Mouse (Mus musculus): ENCODE measurements around the gene Trim41.
"Not testable (repeated sequence)": the region's sequence is repeated elsewhere in the genome, so short reads cannot be mapped to it uniquely, and the experiment has no call there.

Gene Trim41

DNA sequence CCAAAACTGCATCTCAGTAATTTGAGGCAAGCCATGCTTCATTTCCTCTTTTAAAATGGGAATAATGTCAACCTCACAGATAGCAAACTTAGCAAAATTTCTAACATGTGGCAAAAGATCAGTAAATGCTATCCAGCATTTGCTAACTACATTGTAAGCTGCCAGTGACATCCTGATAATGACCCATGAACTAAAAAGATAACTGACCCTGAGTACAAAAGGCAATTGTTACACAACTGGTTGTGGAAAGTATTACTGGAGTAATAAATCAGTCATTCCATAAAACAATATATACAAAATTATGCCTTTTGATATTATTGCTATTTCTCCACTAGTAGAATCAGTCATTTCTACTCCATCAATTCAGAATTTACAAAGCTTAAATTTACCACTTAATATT is 3.4 kb downstream of the Trim41 start:
- DNase-seq: no peak

DNA sequence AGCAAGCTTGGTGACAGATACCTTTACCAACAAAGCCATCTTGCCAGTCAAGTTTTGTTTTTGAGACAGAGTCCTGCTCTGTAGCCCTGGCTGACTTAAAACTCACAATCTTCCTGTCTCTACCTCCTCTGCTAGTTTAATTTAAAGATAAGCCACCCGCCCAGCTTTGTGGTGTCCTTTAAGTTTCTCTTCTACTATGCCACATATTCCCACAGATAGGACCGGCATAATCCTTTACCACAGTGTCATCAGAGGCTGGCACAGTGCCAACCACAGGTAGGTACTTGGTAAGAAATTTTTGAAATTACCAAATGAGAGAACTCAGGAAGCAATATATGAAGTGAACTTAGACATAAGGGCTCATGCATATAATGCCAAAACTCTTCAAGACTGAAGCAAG is 7.0 kb downstream of the Trim41 start:
- DNase-seq: no peak

GRCm38 (mm10) chr11:48809434-48809830 is 7.7 kb downstream of the Trim41 start:
- DNase-seq: no peak

DNA sequence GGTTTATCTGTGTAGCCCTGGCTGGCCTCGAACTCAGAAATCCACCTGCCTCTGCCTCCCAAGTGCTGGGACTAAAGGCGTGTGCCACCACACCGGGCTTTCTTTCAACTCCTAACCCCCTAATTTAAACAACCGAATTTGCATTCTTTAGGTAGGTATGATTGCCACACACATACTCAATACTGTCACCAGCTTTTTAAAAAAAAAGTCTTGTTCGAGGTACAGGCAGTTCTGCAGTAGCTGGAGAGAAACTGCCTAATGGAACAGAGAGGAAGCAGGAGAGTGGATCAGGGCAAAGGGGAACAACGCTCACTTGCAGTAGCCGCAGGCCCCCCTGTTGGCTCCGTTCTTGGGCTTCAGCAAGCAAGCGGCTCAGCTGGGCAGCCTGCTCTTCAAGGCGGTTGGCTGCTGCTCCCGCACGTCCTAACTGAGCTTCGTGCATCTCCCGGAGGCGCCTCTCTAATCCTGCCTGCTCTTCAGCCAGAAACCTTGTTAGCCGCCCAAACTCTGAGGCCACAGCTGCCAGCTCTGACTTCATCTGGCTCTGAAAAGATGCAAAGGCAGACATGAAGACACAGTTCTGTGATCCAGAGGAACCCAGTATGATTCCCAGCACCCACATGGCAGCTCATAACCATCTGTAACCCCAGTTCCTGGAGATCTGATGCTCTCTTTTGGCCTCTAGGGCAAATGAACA is 8.3 kb downstream of the Trim41 start:
- DNase-seq: no peak

- DNase-seq: no peak
These were observed 8.9 kb downstream of the Trim41 start for GRCm38 (mm10) chr11:48808304-48808646.

GRCm38 (mm10) chr11:48807563-48808303 is 9.4 kb downstream of the Trim41 start:
- no peak for DNase-seq

DNA sequence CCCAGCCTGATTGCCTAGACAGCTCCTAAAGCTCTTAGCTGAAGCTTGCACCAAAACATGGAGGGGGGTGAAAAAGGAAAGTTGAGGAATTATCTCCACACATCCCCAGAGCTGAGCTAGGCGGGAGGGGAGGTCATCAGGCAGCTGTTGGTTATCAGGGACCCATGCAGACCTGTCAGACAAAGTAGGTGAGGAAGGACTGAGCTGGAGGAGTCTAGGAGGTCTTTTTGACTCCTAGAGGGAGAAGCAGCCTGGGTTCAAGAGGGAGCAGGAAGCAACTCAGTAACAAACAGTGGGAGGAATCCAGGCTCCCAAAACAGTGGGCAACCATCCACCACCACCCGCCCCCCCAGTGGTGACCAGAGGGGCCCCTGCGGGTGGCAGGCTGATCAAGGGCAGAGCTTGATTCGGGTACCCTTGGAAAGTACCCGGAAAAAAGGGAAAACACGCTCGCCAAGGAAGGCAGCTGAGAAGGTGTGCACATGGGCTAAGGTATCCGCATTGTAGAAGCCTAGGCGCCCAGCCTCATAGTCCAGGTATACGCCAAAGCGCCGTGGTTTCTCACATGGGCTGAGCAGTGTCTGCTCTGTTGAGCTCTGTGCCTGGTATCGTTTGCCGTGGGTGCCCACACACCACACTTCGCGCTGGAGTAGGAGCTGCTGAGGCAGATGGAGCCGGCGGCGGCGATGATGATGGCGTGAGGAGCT is 10.1 kb downstream of the Trim41 start:
- peak; percentile 49 for DNase-seq

DNA sequence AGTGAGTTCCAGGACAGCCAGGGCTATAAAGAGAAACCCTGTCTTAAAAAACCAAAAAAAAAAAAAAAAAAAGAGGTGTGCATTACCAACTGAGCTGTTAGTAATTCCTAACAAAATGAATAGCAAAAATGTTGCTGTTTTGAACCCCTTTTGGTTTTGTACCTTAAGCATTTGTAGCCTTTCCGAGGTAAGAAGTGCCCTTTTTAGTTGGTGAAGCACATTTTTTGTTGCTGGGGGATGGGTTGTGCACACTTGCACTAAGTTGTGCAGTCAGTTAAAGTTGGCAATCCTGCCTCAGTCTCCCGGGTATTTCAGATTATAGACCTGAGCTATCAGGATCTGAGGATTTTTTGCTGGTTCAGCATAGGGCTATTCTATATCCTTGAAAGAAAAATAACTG is 12.2 kb downstream of the Trim41 start:
- no peak for DNase-seq

DNA sequence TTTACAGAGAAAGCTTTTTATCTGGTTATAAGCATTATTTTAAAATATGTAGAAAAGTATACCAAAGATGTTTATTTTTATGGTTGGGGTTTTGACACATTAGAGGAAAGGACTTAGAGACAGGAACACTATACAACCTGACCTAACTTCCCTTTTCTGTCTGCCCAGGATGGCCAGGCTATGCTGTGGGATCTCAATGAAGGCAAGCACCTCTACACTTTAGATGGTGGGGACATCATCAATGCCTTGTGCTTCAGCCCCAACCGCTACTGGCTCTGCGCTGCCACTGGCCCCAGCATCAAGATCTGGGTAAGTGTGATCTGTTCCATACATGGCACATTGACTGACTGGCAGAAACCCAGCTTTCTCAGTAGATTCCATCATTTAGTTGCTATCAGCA is 13.2 kb downstream of the Trim41 start:
- no peak for DNase-seq

DNA sequence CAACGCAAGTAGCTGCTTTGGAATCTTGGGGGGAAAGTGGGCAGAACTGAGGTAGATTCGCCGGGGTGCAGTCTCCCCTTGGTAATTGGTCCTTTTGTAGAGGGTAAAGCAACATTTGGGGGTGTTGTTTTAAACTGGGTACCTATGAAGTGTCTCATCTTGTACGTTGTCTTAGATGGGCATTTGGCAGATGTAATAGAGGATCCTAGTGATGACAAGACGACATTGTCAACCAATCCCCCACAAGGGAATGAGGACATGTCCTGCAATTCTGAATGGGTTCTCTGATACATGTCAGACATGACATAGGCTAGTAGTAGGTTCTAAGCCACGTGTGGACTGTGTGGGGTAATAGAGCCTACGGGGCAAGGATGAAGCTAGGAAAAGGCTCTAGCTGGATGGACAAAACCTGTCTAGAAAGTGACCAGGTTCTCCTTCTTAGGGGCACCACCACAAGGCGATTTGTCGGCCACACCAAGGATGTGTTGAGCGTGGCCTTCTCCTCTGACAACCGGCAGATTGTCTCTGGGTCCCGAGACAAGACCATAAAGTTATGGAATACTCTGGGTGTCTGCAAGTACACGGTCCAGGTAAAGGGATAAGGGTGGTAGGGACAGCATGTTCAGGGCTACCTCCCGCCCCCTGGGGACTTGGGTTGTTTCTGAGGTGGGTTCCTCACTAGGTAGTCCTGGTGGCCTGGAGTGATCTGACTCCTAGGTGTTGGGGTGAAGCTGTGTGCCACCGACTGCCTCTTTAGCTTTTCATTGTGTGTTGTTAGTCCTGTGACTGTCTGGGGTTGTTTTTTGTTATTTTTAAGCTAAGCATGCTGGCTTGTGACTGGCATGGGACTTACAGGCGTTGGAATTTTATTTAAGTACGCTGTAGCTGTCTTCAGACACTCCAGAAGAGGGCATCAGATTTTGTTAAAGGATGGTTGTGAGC is 15.1 kb downstream of the Trim41 start:
- DNase-seq: no peak

DNA sequence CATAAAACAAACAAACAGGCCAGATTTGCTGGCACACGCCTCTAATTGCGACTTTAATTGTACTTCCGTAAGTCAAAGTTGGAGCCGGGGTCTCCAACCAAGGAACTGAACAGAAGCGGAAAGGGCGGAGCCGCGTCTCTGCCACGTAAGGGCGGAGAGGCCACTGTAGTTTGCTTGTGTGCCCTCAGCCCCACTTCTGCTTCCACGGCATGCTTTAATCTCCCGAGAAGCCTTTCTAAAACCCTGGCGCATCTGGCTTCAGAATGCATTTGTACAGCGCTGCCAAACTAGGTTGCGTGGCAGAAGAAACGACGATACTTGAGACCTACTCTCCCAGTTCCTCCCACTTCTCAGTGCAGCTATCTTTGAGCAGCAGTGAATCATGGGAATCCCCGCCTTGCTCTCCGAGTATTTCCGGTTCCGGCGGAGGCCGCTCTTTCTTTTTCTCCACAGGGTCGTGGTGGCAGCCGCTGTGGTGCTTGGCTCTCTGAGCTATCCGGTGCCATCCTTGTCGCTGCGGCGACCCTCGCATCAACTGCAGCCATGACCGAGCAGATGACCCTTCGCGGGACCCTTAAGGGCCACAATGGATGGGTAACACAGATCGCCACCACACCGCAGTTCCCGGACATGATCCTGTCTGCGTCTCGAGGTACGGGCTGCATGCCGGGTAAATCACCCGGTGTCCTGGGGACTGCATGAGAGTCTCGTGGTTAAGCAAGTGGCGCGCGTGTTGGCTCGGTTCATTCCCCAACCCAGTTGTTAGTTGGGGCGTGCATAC is 17.0 kb downstream of the Trim41 start, which contains the start of gene Rack1:
Gene Rack1, plus strand, starts transcription at position 412 of the 781 bp plus-strand sequence.
- DNase-seq: peak; percentile 93

- DNase-seq: peak; percentile 47
These were observed 17.9 kb downstream of the Trim41 start for GRCm38 (mm10) chr11:48798984-48799920.

GRCm38 (mm10) chr11:48798308-48798707 is 18.8 kb downstream of the Trim41 start:
- DNase-seq: no peak

GRCm38 (mm10) chr11:48797287-48797686 is 19.9 kb downstream of the Trim41 start:
- no peak for DNase-seq

DNA sequence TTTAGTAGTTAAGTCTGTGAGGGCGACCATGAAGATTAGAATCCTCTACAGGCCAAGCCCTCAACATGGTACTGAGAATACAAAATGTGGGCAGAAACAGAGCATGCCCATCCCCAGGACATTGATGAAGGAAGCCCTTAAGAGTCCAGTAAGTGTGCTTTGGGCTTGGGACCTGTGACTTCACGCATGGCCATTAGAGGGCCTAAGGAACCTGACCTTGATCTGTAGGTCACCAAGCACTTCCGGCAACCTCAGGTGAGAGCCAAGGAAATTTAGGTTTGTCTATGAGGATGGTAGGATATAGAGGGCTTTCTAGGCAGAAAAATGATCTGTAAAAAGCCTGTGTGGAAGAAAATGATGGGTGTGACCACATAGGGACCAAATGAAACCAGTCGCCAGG is 20.9 kb downstream of the Trim41 start:
- no peak for DNase-seq

DNA sequence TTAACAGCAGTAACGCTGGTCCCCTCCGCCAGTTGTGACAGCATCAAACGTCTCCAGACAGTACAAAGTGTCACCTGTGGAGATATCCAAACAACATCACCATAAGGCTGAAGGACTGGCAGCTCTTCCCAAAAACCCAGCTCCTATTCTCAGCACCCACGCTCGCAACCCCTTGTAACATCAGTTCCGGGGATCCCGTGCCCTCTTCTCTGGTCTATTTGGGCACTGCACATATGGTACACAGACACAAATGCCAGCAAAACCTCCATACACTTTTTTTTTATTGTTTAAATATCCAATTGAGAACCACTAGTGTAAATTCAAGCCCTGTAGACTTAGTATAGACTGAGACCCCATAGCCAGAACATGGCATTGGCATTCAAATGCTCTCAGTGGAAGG is 21.9 kb downstream of the Trim41 start:
- DNase-seq: no peak

GRCm38 (mm10) chr11:48793184-48793583 is 24.0 kb downstream of the Trim41 start:
- no peak for DNase-seq

DNA sequence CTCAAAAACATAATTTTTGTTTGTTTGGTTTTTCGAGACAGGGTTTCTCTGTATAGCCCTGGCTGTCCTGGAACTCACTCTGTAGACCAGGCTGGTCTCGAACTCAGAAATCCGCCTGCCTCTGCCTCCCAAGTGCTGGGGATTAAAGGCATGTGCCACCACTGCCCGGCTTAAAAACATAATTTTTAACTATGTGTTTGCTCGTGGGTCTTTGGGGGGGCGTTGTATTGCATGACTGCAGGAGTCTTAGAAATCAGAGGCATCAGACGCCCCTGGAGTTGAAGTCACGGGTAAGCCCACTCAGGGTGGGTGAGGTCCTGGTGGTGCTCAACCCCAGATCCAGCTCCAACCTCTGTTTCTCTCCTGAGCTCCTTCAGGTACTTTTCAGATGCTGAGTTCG is 25.3 kb downstream of the Trim41 start:
- not testable (repeated sequence) for DNase-seq

DNA sequence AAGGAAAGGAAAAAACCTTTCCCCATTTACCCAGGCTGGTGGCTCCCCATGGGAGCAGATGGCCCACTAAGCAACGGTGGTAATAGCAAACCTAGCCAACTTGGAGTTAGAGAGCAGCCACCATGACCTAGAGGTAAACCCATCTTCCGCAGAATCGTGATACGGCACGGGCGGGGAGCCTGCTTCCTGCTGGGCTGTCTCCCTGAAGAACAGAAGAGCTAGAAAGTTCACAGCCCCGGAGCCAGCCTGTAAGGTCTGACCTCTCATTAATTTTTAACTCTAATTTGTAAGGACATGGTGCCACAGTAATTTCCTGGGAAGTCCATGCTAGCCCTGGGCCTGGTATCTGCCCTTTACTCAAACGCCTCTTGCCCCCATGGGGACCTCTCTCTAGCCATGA is 26.2 kb downstream of the Trim41 start:
- no peak for DNase-seq

DNA sequence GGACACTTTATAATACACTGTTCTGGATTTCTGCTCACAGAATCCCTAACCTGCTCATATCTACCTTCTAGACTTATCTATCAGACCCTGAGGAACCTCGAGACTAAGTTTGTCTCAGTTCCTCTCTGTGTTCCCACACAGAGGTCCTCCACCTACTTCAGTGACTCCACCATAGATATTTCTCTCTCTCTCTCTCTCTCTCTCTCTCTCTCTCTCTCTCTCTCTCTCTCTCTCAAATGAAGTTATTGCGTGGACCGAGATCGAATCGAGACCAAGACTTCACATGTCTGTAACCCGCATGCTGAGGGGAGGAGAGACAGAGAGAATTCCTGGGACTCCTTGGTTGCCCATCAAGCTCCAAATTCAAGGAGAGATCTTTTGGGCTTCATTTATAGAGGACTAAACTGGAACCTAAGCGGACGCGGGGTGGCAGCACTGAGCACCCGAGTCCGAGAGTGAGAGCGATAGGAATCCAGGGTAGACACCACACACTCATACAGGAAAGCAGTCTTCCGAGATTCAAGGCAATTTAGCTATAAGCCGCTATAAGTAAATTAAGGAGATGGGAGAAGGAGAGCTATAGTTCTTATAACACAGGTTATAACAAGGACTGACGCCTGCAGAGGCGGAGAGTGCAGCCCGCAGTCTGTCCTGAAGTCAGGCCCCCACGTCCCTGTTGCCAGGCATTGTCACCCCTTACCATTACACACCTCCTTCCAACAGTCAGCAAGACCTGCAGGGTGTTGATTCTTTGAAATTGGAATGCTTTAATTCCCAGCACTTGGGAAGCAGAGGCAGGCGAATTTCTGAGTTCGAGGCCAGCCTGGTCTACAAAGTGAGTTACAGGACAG is 27.0 kb downstream of the Trim41 start:
- DNase-seq: peak; percentile 78

Data from right cerebral cortex, postnatal 25 days (tissue).